Mouse (Mus musculus) heart, postnatal 0 days (tissue): ENCODE measurements around the gene Dynll2. TPM values are rescaled to one million over a fixed set of nuclear protein-coding genes. Genes with fewer than 3 reads are reported as not detected.

ENCODE experiments used
- ATAC-seq: fragments of 200-750 bp; cut with Nextera tagmentation; 2 replicates; pipeline ENCODE4 v1.8.0; 2017; ENCODE audit warnings: low read depth, moderate number of reproducible peaks, moderate library complexity; ENCODE audit not compliant: insufficient read depth
- DNase-seq: peaks from one replicate; pipeline ENCODE4 v3.0.0-alpha.2; 2016; ENCODE audit warnings: low spot score
- H3K27ac ChIP-seq: fragments of 300-500 bp; sonication (generic); 2 replicates; pipeline ENCODE4 v1.5.1; 2014; ENCODE audit warnings: low read depth, mild to moderate bottlenecking
- H3K27me3 ChIP-seq: fragments of 300-500 bp; sonication (generic); 2 replicates; pipeline ENCODE4 v1.6.1; 2014; ENCODE audit warnings: low read length, mixed read lengths; ENCODE audit not compliant: control insufficient read depth, insufficient read depth
- H3K36me3 ChIP-seq: fragments of 300-500 bp; sonication (generic); replicated peaks from 2 replicates; pipeline ENCODE4 v1.6.1; 2014; ENCODE audit warnings: low read length, mixed read lengths; ENCODE audit not compliant: control insufficient read depth, insufficient read depth
- H3K4me1 ChIP-seq: fragments of 300-500 bp; sonication (generic); 2 replicates; pipeline ENCODE4 v1.6.1; 2014; ENCODE audit warnings: antibody characterized with exemption; ENCODE audit not compliant: control insufficient read depth, insufficient read depth
- H3K4me2 ChIP-seq: fragments of 300-500 bp; sonication (generic); 2 replicates; pipeline ENCODE4 v1.6.1; 2014; ENCODE audit warnings: low read depth, mild to moderate bottlenecking, low read length, moderate library complexity
- H3K4me3 ChIP-seq: fragments of 300-500 bp; sonication (generic); 2 replicates; pipeline ENCODE4 v1.5.1; 2014; ENCODE audit warnings: low read depth, low read length
- H3K9ac ChIP-seq: fragments of 300-500 bp; sonication (generic); replicated peaks from 2 replicates; pipeline ENCODE4 v1.6.1; 2014; ENCODE audit warnings: low read depth, low read length, mixed read lengths
- H3K9me3 ChIP-seq: fragments of 300-500 bp; sonication (generic); replicated peaks from 2 replicates; pipeline ENCODE4 v1.6.1; 2016; ENCODE audit warnings: low read length; ENCODE audit not compliant: control insufficient read depth
- CTCF ChIP-seq: IDR thresholded peaks from 2 replicates; pipeline ENCODE4 v1.5.1; 2016; ENCODE audit warnings: antibody characterized with exemption, control low read depth, low read depth
- EP300 ChIP-seq: IDR thresholded peaks from 2 replicates; pipeline ENCODE4 v1.6.1; 2016; ENCODE audit warnings: antibody characterized with exemption, low read depth
- WGBS: fragments of 180-500 bp; shearing (Covaris S2); extraction: QIAGEN DNeasy Blood & Tissue Kit; methylation state at CpG from one replicate; pipeline ENCODE4 v1.1.7; 2014; 5-methylcytosine and 5-hydroxymethylcytosine counted together
- polyA plus RNA-seq: library from polyadenylated mRNA; unstranded; fragments of >200 nt; fragmentation: Nextera tagmentation; extraction: Ambion mirVana; gene quantifications from 2 replicates; pipeline ENCODE4 v1.2.1, GENCODE M21; 2015
- total RNA-seq: library from RNA; depleted of rRNA; stranded (reverse); fragments of >200 nt; gene quantifications from 2 replicates; pipeline ENCODE4 v1.2.3, GENCODE M21; 2014; ENCODE audit warnings: low replicate concordance

Gene Dynll2
- total and polyA plus RNA-seq, 2 experiments from 2014 or later = 20.7 to 32.9 TPM

DNA sequence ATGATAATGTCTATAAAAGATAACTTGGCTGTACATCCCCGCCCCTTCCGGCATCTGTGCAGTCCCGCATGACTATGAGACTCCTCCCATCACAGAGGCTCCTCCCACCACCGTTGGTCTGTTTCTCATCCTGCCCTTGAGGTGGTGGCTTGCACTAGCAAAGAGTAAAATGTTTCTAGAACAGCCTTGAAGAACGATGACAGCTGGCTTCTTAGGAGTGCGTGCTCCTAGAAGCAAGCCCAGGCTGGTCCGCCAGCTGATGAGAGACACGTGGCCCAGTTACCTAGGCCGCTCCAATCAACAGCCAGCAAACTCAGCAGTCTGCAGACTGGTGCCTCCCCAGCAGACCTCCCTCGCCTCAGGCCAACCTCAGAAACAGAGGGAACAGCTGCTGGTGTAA is 21.1 kb downstream of the Dynll2 start:
- 22% methylated on average over 10 of the region's 10 CpGs for WGBS
- ATAC-seq (no peak), DNase-seq (no peak)
- H3K9ac ChIP-seq = no peak overlapping the region
- H3K27me3 ChIP-seq = no peaks in the 10 kb centered on the region
- no peak overlapping the region for H3K27ac ChIP-seq
- no peak for TF ChIP-seq EP300
- no peak for TF ChIP-seq CTCF
- H3K9me3 ChIP-seq = no peaks in the 10 kb centered on the region
- H3K36me3 ChIP-seq = no peaks in the 10 kb centered on the region
- H3K4me2 ChIP-seq = no peak overlapping the region
- no peaks in the 10 kb centered on the region for H3K4me1 ChIP-seq
- H3K4me3 ChIP-seq = no peak overlapping the region

DNA sequence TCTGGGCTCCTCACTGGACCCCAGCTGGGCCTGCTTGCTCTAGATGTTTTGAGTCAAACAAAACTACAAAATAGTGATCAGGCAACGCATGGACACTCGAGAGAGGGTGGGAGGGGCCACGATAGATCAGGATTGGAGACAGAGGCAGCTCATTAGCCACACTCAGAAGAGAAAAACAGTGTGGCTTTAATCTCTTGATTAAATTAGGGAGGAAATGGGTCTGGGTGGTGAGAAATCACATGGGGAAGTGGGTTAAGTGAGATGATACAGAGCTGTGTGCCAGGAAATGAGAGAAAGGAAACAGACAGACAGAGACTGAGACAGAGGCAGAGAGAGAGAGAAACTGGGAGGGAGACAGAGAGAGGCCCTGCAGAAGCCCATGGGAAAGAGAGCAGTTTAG is 22.0 kb downstream of the Dynll2 start:
- no peak for DNase-seq

DNA sequence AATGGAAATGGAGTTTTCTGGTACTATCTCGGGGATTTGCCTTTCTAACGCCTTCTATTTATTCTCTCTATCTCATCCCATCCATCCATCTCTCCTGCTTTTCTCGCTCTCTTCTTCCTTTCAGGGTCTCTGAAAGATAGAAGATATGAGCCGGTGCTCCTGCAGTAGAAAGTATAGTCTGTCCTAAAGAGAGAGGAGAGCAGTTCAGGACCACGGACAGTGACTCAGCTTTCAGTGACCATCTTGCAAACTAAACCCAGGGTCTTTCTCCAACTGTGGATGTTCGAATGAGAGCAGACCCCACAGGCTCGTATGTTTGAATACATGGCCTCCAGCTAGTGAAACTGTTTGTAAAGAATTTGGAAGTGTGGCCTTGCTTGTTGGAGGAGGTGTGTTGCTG is 30.3 kb downstream of the Dynll2 start:
- no peak for ATAC-seq

More for the DNA sequence above, 22.0 kb downstream of the Dynll2 start:
- H3K4me3 ChIP-seq = no peak overlapping the region
- no peaks in the 10 kb centered on the region; the same call in 1 of the 2 replicates for H3K9me3 ChIP-seq
- H3K4me1 ChIP-seq = no peaks in the 10 kb centered on the region
- ATAC-seq = no peak
- 38% methylated on average over 3 of the region's 3 CpGs for WGBS
- TF ChIP-seq CTCF (no peak), EP300 (no peak)
- no peaks in the 10 kb centered on the region for H3K27me3 ChIP-seq
- no peak overlapping the region for H3K27ac ChIP-seq
- no peak overlapping the region for H3K4me2 ChIP-seq
- H3K36me3 ChIP-seq = no peaks in the 10 kb centered on the region
- H3K9ac ChIP-seq = no peak overlapping the region

DNA sequence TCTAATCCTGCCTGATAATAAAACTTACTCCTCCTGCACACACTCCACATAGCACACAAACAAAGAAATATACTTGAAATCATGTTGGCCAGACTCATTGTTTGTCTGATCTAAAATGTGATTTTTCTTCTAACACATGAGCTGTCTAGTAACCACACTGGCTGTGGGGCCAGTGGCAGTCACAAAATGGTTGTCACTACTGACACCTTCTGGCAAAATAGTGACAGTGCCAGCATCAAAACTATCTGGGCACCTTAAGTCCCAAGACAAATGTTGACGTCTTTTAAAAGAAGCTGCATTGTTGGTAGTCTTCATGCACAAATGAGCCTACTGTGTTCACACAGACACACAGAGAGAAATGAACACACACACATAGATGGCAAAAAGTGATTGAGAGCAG is 32.2 kb downstream of the Dynll2 start:
- Histone ChIP-seq H3K27ac (no peak overlapping the region), H3K9ac (no peak overlapping the region), H3K4me2 (no peak overlapping the region), H3K4me1 (no peaks in the 10 kb centered on the region), H3K4me3 (no peak overlapping the region), H3K27me3 (0 out of 2 replicates have a peak, but pooled peaks cover 2% of the 10 kb centered on the region), H3K36me3 (no peaks in the 10 kb centered on the region), H3K9me3 (no peaks in the 10 kb centered on the region)
- TF ChIP-seq EP300 (no peak), CTCF (peak; percentile 49)
- no peak for DNase-seq
- WGBS = 2% methylated on average over 1 of the region's 1 CpGs
- no peak for ATAC-seq

More for the DNA sequence above, 30.3 kb downstream of the Dynll2 start:
- no peak overlapping the region for H3K4me3 ChIP-seq
- no peak overlapping the region for H3K27ac ChIP-seq
- no peak for DNase-seq
- H3K9ac ChIP-seq = no peak overlapping the region
- TF ChIP-seq EP300 = no peak
- no peak for TF ChIP-seq CTCF
- H3K9me3 ChIP-seq = no peaks in the 10 kb centered on the region; the same call in 1 of the 2 replicates
- no peak overlapping the region for H3K4me2 ChIP-seq
- 0 out of 2 replicates have a peak, but pooled peaks cover 2% of the 10 kb centered on the region for H3K27me3 ChIP-seq
- WGBS = 29% methylated on average over 7 of the region's 7 CpGs
- no peaks in the 10 kb centered on the region for H3K36me3 ChIP-seq
- no peaks in the 10 kb centered on the region for H3K4me1 ChIP-seq

DNA sequence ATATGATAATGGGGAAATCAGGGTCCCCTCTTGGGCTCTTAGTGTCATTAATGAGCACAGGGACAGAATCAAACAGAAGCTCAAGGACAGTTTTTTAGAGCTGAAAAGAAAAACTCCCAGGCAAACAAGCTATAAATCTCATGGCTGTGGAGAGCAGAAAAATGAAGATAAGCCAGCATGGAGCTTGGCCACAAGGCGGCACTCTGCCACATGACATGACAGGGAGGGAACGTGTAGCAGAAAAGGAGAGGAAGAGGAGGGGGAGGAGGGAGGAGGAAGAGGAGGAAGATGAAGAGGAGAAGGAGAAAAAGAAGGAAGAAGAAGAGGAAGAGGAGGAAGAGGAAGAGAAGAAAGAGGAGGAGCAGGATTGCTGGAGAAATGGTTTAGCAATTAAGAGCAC is 37.3 kb downstream of the Dynll2 start:
- no peak overlapping the region for H3K27ac ChIP-seq
- H3K27me3 ChIP-seq = no peaks in the 10 kb centered on the region
- no peak for ATAC-seq
- no peaks in the 10 kb centered on the region for H3K9me3 ChIP-seq
- no peak overlapping the region for H3K4me2 ChIP-seq
- H3K36me3 ChIP-seq = no peaks in the 10 kb centered on the region
- no peaks in the 10 kb centered on the region for H3K4me1 ChIP-seq
- no peak overlapping the region for H3K9ac ChIP-seq
- no peak overlapping the region for H3K4me3 ChIP-seq
- TF ChIP-seq EP300 (no peak), CTCF (peak; percentile 48)
- DNase-seq = no peak
- 0% methylated on average over 2 of the region's 2 CpGs for WGBS

DNA sequence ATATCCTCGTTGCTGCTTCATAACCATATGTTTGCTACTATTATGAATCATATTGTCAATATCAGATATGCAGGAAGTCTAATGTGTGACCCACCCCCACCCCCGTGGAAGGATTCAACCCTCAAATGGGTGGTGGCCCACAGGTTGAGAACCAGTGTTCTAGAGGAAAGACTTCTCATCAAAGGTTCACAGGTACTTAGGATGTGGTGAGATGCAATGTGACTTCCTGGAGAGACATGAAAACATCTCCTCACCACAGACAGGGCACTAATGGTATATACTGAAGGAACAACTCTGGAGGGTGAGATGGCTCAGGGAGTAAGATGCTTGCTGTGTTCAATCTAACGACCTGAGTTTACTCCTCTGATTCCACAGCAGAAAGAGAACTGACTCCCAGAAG is 51.9 kb downstream of the Dynll2 start:
- no peaks in the 10 kb centered on the region for H3K36me3 ChIP-seq
- WGBS = 48% methylated on average over 3 of the region's 3 CpGs
- no peaks in the 10 kb centered on the region for H3K4me1 ChIP-seq
- H3K4me3 ChIP-seq = no peak overlapping the region
- peaks cover under 1% of the 10 kb centered on the region; the same call in 1 of the 2 replicates for H3K9me3 ChIP-seq
- H3K27me3 ChIP-seq = no peaks in the 10 kb centered on the region
- no peak for DNase-seq
- no peak overlapping the region for H3K4me2 ChIP-seq
- H3K9ac ChIP-seq = no peak overlapping the region
- no peak overlapping the region for H3K27ac ChIP-seq
- ATAC-seq = no peak
- TF ChIP-seq CTCF (no peak), EP300 (no peak)
